Mouse (Mus musculus): ENCODE results near the gene Pik3c2b. TPM values are rescaled to one million over a fixed set of nuclear protein-coding genes. Genes with fewer than 3 reads are reported as not detected.

Pik3c2b gene
- polyA plus RNA-seq, 1 experiment from 2014 or later: 17.9 TPM

- 89% methylated on average over 6 of the region's 6 CpGs for WGBS
- Histone ChIP-seq H3K4me3 (replicated peaks; ENCODE audit: low read length) (no peak overlapping the region), H3K9me3 (ENCODE audit: control insufficient read depth, low read length) (no peaks in the 10 kb centered on the region), H3K9ac (replicated peaks; ENCODE audit: low read depth, low read length) (no peak overlapping the region), H3K4me1 (replicated peaks; ENCODE audit: control insufficient read depth, insufficient read depth, low read length) (no peaks in the 10 kb centered on the region), H3K27ac (ENCODE audit: low read length) (no peak overlapping the region), H3K36me3 (ENCODE audit: control insufficient read depth, insufficient read depth) (no peaks in the 10 kb centered on the region), H3K27me3 (replicated peaks; ENCODE audit: control insufficient read depth, insufficient read depth, low read length) (no peaks in the 10 kb centered on the region), H3K4me2 (ENCODE audit: low read length) (no peak overlapping the region)
- ATAC-seq: no peak
Observed at GRCm38 (mm10) chr1:133124137-133124536, 78.7 kb downstream of the Pik3c2b start.

- no peak for ATAC-seq
- Histone ChIP-seq H3K36me3 (ENCODE audit: control insufficient read depth, insufficient read depth) (no peaks in the 10 kb centered on the region), H3K4me3 (replicated peaks; ENCODE audit: low read length) (no peak overlapping the region), H3K9me3 (ENCODE audit: control insufficient read depth, low read length) (no peaks in the 10 kb centered on the region), H3K9ac (replicated peaks; ENCODE audit: low read depth, low read length) (no peak overlapping the region), H3K27ac (ENCODE audit: low read length) (no peak overlapping the region), H3K4me1 (replicated peaks; ENCODE audit: control insufficient read depth, insufficient read depth, low read length) (peaks cover 14% of the 10 kb centered on the region), H3K27me3 (replicated peaks; ENCODE audit: control insufficient read depth, insufficient read depth, low read length) (no peaks in the 10 kb centered on the region), H3K4me2 (ENCODE audit: low read length) (no peak overlapping the region)
- WGBS: 94% methylated on average over 9 of the region's 9 CpGs
Observed at GRCm38 (mm10) chr1:133125640-133126364, 80.3 kb downstream of the Pik3c2b start.

- WGBS: 56% methylated on average over 4 of the region's 4 CpGs
- Histone ChIP-seq H3K9ac (replicated peaks; ENCODE audit: low read depth, low read length) (no peak overlapping the region), H3K4me1 (replicated peaks; ENCODE audit: control insufficient read depth, insufficient read depth, low read length) (peaks cover 14% of the 10 kb centered on the region), H3K36me3 (ENCODE audit: control insufficient read depth, insufficient read depth) (no peaks in the 10 kb centered on the region), H3K27ac (ENCODE audit: low read length) (no peak overlapping the region), H3K4me2 (ENCODE audit: low read length) (no peak overlapping the region), H3K27me3 (replicated peaks; ENCODE audit: control insufficient read depth, insufficient read depth, low read length) (no peaks in the 10 kb centered on the region), H3K4me3 (replicated peaks; ENCODE audit: low read length) (no peak overlapping the region), H3K9me3 (ENCODE audit: control insufficient read depth, low read length) (no peaks in the 10 kb centered on the region)
- no peak for ATAC-seq
Observed at GRCm38 (mm10) chr1:133126365-133126740, 80.9 kb downstream of the Pik3c2b start.

- Histone ChIP-seq H3K4me1 (replicated peaks; ENCODE audit: control insufficient read depth, insufficient read depth, low read length) (peaks cover 16% of the 10 kb centered on the region), H3K9ac (replicated peaks; ENCODE audit: low read depth, low read length) (no peak overlapping the region), H3K27me3 (replicated peaks; ENCODE audit: control insufficient read depth, insufficient read depth, low read length) (no peaks in the 10 kb centered on the region), H3K27ac (ENCODE audit: low read length) (no peak overlapping the region), H3K4me2 (ENCODE audit: low read length) (no peak overlapping the region), H3K9me3 (ENCODE audit: control insufficient read depth, low read length) (no peaks in the 10 kb centered on the region), H3K36me3 (ENCODE audit: control insufficient read depth, insufficient read depth) (no peaks in the 10 kb centered on the region), H3K4me3 (replicated peaks; ENCODE audit: low read length) (no peak overlapping the region)
- ATAC-seq: no peak
- 67% methylated on average over 9 of the region's 9 CpGs for WGBS
Observed at GRCm38 (mm10) chr1:133127328-133127727, 81.9 kb downstream of the Pik3c2b start.

DNA sequence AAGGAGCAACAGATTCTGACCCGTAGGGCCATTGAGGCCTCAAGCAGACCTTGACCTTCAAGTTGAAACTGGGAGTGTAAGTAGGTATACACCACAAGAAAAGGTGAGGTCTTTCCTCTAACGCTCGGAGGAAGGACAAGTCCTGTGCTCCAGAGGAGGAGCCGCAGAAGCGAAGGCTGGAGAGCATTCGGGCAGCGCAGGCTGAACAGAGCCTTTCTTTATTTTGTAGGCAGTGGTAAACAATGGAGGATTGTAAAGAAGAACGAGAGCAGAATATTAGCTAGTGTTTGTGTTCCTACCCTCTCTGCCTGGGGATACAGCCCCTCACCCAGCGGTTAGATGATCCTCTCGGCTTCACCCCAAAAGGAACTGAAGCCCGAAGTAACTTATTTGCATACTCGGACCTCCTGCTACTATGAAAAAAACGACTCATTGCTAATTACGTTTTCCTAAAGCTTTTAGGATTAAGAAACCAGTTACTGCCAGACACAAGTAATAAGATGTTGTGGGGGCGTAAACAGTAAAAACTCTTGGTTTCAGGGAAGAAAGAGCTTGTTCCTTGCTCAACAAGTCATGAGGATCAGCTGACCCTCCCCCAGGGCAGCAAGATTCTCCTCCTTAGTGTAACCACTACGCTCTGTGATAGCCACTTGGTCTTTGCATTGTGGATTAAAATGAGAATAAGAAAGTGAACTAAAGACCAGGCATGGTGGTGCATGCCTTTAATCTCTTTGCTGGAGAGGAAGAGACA, 84.2 kb downstream of the Pik3c2b start:
- no peaks in the 10 kb centered on the region for H3K27me3 ChIP-seq (replicated peaks; ENCODE audit: control insufficient read depth, insufficient read depth, low read length)
- H3K36me3 ChIP-seq (ENCODE audit: control insufficient read depth, insufficient read depth): no peaks in the 10 kb centered on the region
- no peaks in the 10 kb centered on the region for H3K9me3 ChIP-seq (ENCODE audit: control insufficient read depth, low read length)
- H3K9ac ChIP-seq (replicated peaks; ENCODE audit: low read depth, low read length): 0 out of 2 replicates have a peak overlapping the region, but pooled peaks have one; percentile 8
- H3K4me3 ChIP-seq (replicated peaks; ENCODE audit: low read length): no peak overlapping the region
- H3K4me2 ChIP-seq (ENCODE audit: low read length): peak overlapping the region; percentile 8; the same call in 1 of the 2 replicates
- ATAC-seq: no peak
- 9% methylated on average over 16 of the region's 16 CpGs for WGBS
- peaks cover 39% of the 10 kb centered on the region for H3K4me1 ChIP-seq (replicated peaks; ENCODE audit: control insufficient read depth, insufficient read depth, low read length)
- no peak overlapping the region for H3K27ac ChIP-seq (ENCODE audit: low read length)

- Histone ChIP-seq H3K9ac (replicated peaks; ENCODE audit: low read depth, low read length) (peak within 1 kb of the TSS; percentile 94), H3K9me3 (ENCODE audit: control insufficient read depth, low read length) (no peaks in the 10 kb centered on the region), H3K36me3 (ENCODE audit: control insufficient read depth, insufficient read depth) (no peaks in the 10 kb centered on the region), H3K4me2 (ENCODE audit: low read length) (peak within 1 kb of the TSS; percentile 99), H3K4me1 (replicated peaks; ENCODE audit: control insufficient read depth, insufficient read depth, low read length) (peaks cover 49% of the 10 kb centered on the region), H3K27me3 (replicated peaks; ENCODE audit: control insufficient read depth, insufficient read depth, low read length) (no peaks in the 10 kb centered on the region), H3K4me3 (replicated peaks; ENCODE audit: low read length) (peak within 1 kb of the TSS; percentile 97), H3K27ac (ENCODE audit: low read length) (peak within 1 kb of the TSS; percentile 97)
- peak; percentile 99 for ATAC-seq
- WGBS: under 1% methylated on average over 72 of the region's 72 CpGs
Observed at GRCm38 (mm10) chr1:133130638-133131560, 85.4 kb downstream of the Pik3c2b start, which contains the start of gene Ppp1r15b. Gene Ppp1r15b (plus strand): TSS chr1:133131143.

DNA sequence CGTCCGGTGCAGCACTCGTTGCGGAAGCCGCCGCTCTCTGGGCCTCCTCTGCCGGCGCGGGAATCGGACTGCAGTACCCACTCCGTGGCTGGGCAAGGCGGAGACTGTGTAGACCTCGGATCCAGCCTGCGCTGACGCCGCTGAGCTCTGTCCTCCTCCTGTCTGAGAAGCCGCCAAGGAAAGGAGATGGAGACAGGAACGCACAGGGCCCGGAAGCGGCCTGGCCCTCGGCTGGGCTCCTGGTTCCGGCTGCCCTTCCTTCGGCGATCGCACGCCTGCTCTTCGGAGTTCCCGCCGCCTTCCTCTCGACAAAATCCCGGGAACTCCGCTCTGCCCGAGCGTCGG, 86.1 kb downstream of the Pik3c2b start:
- no peaks in the 10 kb centered on the region for H3K27me3 ChIP-seq (replicated peaks; ENCODE audit: control insufficient read depth, insufficient read depth, low read length)
- ATAC-seq: no peak; the same call in 1 of the 2 replicates
- H3K4me3 ChIP-seq (replicated peaks; ENCODE audit: low read length): peak overlapping the region; percentile 97
- H3K27ac ChIP-seq (ENCODE audit: low read length): peak overlapping the region; percentile 97
- no peaks in the 10 kb centered on the region for H3K9me3 ChIP-seq (ENCODE audit: control insufficient read depth, low read length)
- H3K36me3 ChIP-seq (ENCODE audit: control insufficient read depth, insufficient read depth): no peaks in the 10 kb centered on the region
- H3K4me1 ChIP-seq (replicated peaks; ENCODE audit: control insufficient read depth, insufficient read depth, low read length): peaks cover 52% of the 10 kb centered on the region
- peak overlapping the region; percentile 99 for H3K4me2 ChIP-seq (ENCODE audit: low read length)
- WGBS: under 1% methylated on average over 35 of the region's 35 CpGs
- H3K9ac ChIP-seq (replicated peaks; ENCODE audit: low read depth, low read length): peak overlapping the region; percentile 94

- H3K4me3 ChIP-seq (replicated peaks; ENCODE audit: low read length): peak overlapping the region; percentile 97
- peak overlapping the region; percentile 94 for H3K9ac ChIP-seq (replicated peaks; ENCODE audit: low read depth, low read length)
- peak overlapping the region; percentile 97 for H3K27ac ChIP-seq (ENCODE audit: low read length)
- ATAC-seq: no peak
- WGBS: 0% methylated on average over 11 of the region's 11 CpGs
- peaks cover 3% of the 10 kb centered on the region; the same call in 1 of the 2 replicates for H3K36me3 ChIP-seq (ENCODE audit: control insufficient read depth, insufficient read depth)
- no peaks in the 10 kb centered on the region for H3K27me3 ChIP-seq (replicated peaks; ENCODE audit: control insufficient read depth, insufficient read depth, low read length)
- H3K4me2 ChIP-seq (ENCODE audit: low read length): peak overlapping the region; percentile 99
- H3K9me3 ChIP-seq (ENCODE audit: control insufficient read depth, low read length): no peaks in the 10 kb centered on the region
- H3K4me1 ChIP-seq (replicated peaks; ENCODE audit: control insufficient read depth, insufficient read depth, low read length): peaks cover 52% of the 10 kb centered on the region
Observed at GRCm38 (mm10) chr1:133131936-133132335, 86.5 kb downstream of the Pik3c2b start.

Measured in forebrain, embryonic 16.5 days (tissue).